Mouse (Mus musculus) heart, postnatal 0 days (tissue): ENCODE measurements around the gene Msh5. TPM values are rescaled to one million over a fixed set of nuclear protein-coding genes. Genes with fewer than 3 reads are reported as not detected.

Experiments used
- ATAC-seq: fragments of 200-750 bp; cut with Nextera tagmentation; 2 replicates; pipeline ENCODE4 v1.8.0; 2017; ENCODE audit warnings: low read depth, moderate number of reproducible peaks, moderate library complexity; ENCODE audit not compliant: insufficient read depth
- DNase-seq: peaks from one replicate; pipeline ENCODE4 v3.0.0-alpha.2; 2016; ENCODE audit warnings: low spot score
- H3K27ac ChIP-seq: fragments of 300-500 bp; sonication (generic); 2 replicates; pipeline ENCODE4 v1.5.1; 2014; ENCODE audit warnings: low read depth, mild to moderate bottlenecking
- H3K27me3 ChIP-seq: fragments of 300-500 bp; sonication (generic); 2 replicates; pipeline ENCODE4 v1.6.1; 2014; ENCODE audit warnings: low read length, mixed read lengths; ENCODE audit not compliant: control insufficient read depth, insufficient read depth
- H3K36me3 ChIP-seq: fragments of 300-500 bp; sonication (generic); replicated peaks from 2 replicates; pipeline ENCODE4 v1.6.1; 2014; ENCODE audit warnings: low read length, mixed read lengths; ENCODE audit not compliant: control insufficient read depth, insufficient read depth
- H3K4me1 ChIP-seq: fragments of 300-500 bp; sonication (generic); 2 replicates; pipeline ENCODE4 v1.6.1; 2014; ENCODE audit warnings: antibody characterized with exemption; ENCODE audit not compliant: control insufficient read depth, insufficient read depth
- H3K4me2 ChIP-seq: fragments of 300-500 bp; sonication (generic); 2 replicates; pipeline ENCODE4 v1.6.1; 2014; ENCODE audit warnings: low read depth, mild to moderate bottlenecking, low read length, moderate library complexity
- H3K4me3 ChIP-seq: fragments of 300-500 bp; sonication (generic); 2 replicates; pipeline ENCODE4 v1.5.1; 2014; ENCODE audit warnings: low read depth, low read length
- H3K9ac ChIP-seq: fragments of 300-500 bp; sonication (generic); replicated peaks from 2 replicates; pipeline ENCODE4 v1.6.1; 2014; ENCODE audit warnings: low read depth, low read length, mixed read lengths
- H3K9me3 ChIP-seq: fragments of 300-500 bp; sonication (generic); replicated peaks from 2 replicates; pipeline ENCODE4 v1.6.1; 2016; ENCODE audit warnings: low read length; ENCODE audit not compliant: control insufficient read depth
- CTCF ChIP-seq: IDR thresholded peaks from 2 replicates; pipeline ENCODE4 v1.5.1; 2016; ENCODE audit warnings: antibody characterized with exemption, control low read depth, low read depth
- EP300 ChIP-seq: IDR thresholded peaks from 2 replicates; pipeline ENCODE4 v1.6.1; 2016; ENCODE audit warnings: antibody characterized with exemption, low read depth
- WGBS: fragments of 180-500 bp; shearing (Covaris S2); extraction: QIAGEN DNeasy Blood & Tissue Kit; methylation state at CpG from one replicate; pipeline ENCODE4 v1.1.7; 2014; 5-methylcytosine and 5-hydroxymethylcytosine counted together
- polyA plus RNA-seq: library from polyadenylated mRNA; unstranded; fragments of >200 nt; fragmentation: Nextera tagmentation; extraction: Ambion mirVana; gene quantifications from 2 replicates; pipeline ENCODE4 v1.2.1, GENCODE M21; 2015
- total RNA-seq: library from RNA; depleted of rRNA; stranded (reverse); fragments of >200 nt; gene quantifications from 2 replicates; pipeline ENCODE4 v1.2.3, GENCODE M21; 2014; ENCODE audit warnings: low replicate concordance

Gene Msh5
- total and polyA plus RNA-seq, 2 experiments from 2014 or later: 1.2 to 1.4 TPM

GRCm38 (mm10) chr17:35016791-35017705, 29.5 kb downstream of the Msh5 start:
- Histone ChIP-seq H3K27ac (no peak overlapping the region), H3K4me1 (peaks cover 11% of the 10 kb centered on the region), H3K9me3 (no peaks in the 10 kb centered on the region), H3K9ac (no peak overlapping the region), H3K4me3 (no peak overlapping the region), H3K36me3 (peaks cover 36% of the 10 kb centered on the region), H3K4me2 (0 out of 2 replicates have a peak overlapping the region, but pooled peaks have one; percentile 11), H3K27me3 (no peaks in the 10 kb centered on the region)
- DNase-seq (no peak), ATAC-seq (no peak)
- TF ChIP-seq EP300: no peak
- TF ChIP-seq CTCF: no peak
- WGBS: 68% methylated on average over 10 of the region's 10 CpGs

- no peaks in the 10 kb centered on the region for H3K9me3 ChIP-seq
- WGBS: 24% methylated on average over 12 of the region's 12 CpGs
- H3K4me1 ChIP-seq: peaks cover 11% of the 10 kb centered on the region
- H3K4me3 ChIP-seq: no peak within 1 kb of the TSS
- ATAC-seq: peak; percentile 63
- 0 out of 2 replicates have a peak within 1 kb of the TSS, but pooled peaks have one; percentile 11 for H3K4me2 ChIP-seq
- no peak within 1 kb of the TSS for H3K27ac ChIP-seq
- peaks cover 42% of the 10 kb centered on the region for H3K36me3 ChIP-seq
- TF ChIP-seq EP300 (no peak), CTCF (no peak)
- peak; percentile 31 for DNase-seq
- H3K27me3 ChIP-seq: no peaks in the 10 kb centered on the region
- H3K9ac ChIP-seq: peak within 1 kb of the TSS; percentile 17; the same call in 1 of the 2 replicates
Measured at GRCm38 (mm10) chr17:35016376-35016775, 30.2 kb downstream of the Msh5 start, which contains the start of gene Vwa7. Gene Vwa7 (plus strand): TSS chr17:35016579.

DNA sequence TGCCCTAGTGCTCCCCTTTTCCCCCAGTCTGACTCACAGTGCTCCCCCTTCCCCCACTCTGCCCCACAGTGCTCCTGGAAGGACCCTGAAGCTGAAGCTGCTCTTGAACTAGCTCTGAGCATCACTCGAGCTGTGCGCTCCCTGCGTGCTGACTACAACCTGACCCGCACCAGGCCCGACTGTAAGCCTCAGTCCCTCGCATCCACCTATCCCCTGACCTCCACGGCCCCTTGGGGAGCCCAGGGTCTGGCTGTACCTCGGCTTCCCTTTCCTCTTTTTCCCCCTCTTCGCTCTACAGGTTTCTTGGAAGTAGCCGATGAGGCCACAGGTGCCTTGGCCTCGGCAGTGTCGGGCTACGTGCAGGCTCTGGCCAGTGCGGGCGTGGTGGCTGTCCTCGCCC, 31.2 kb downstream of the Msh5 start:
- H3K4me1 ChIP-seq: peaks cover 11% of the 10 kb centered on the region
- ATAC-seq (no peak), DNase-seq (no peak)
- H3K4me3 ChIP-seq: no peak overlapping the region
- peaks cover 53% of the 10 kb centered on the region for H3K36me3 ChIP-seq
- no peak overlapping the region for H3K27ac ChIP-seq
- no peaks in the 10 kb centered on the region for H3K9me3 ChIP-seq
- WGBS: 88% methylated on average over 16 of the region's 16 CpGs
- H3K4me2 ChIP-seq: no peak overlapping the region
- H3K27me3 ChIP-seq: no peaks in the 10 kb centered on the region
- H3K9ac ChIP-seq: no peak overlapping the region
- TF ChIP-seq CTCF: no peak
- TF ChIP-seq EP300: no peak

- no peak overlapping the region for H3K9ac ChIP-seq
- H3K27ac ChIP-seq: no peak overlapping the region
- H3K4me1 ChIP-seq: peaks cover 11% of the 10 kb centered on the region
- DNase-seq (no peak), ATAC-seq (no peak)
- no peaks in the 10 kb centered on the region for H3K27me3 ChIP-seq
- H3K4me2 ChIP-seq: no peak overlapping the region
- TF ChIP-seq EP300 (no peak), CTCF (no peak)
- no peak overlapping the region for H3K4me3 ChIP-seq
- WGBS: 76% methylated on average over 6 of the region's 6 CpGs
- H3K36me3 ChIP-seq: peaks cover 66% of the 10 kb centered on the region
- no peaks in the 10 kb centered on the region for H3K9me3 ChIP-seq
Measured at GRCm38 (mm10) chr17:35013221-35013620, 33.3 kb downstream of the Msh5 start.

- Histone ChIP-seq H3K4me3 (no peak overlapping the region), H3K9me3 (no peaks in the 10 kb centered on the region), H3K4me1 (peaks cover 11% of the 10 kb centered on the region), H3K4me2 (no peak overlapping the region), H3K9ac (no peak overlapping the region), H3K27me3 (no peaks in the 10 kb centered on the region), H3K36me3 (peaks cover 72% of the 10 kb centered on the region), H3K27ac (no peak overlapping the region)
- no peak for ATAC-seq
- DNase-seq: no peak
- TF ChIP-seq CTCF: no peak
- TF ChIP-seq EP300: no peak
- 79% methylated on average over 13 of the region's 13 CpGs for WGBS
Measured at GRCm38 (mm10) chr17:35012430-35012829, 34.1 kb downstream of the Msh5 start.
